Mouse (Mus musculus): ENCODE measurements around the gene Resf1.

- no peak for TF ChIP-seq GATA1 (IDR thresholded peaks at IDR 0.05; ENCODE audit: borderline replicate concordance, low read length)
- TF ChIP-seq FLI1 (IDR thresholded peaks at IDR 0.05; ENCODE audit: low read length): no peak
Observed at GRCm38 (mm10) chr6:149333036-149333435, 23.8 kb downstream of the Resf1 start.
